Mouse (Mus musculus): ENCODE measurements at regions not wholly inside any gene's neighbourhood (a gene's known extent, or its start where the extent isn't known, plus 50 kb on each side); places are given as distances from the start of the nearest gene placed in this dataset.

DNA sequence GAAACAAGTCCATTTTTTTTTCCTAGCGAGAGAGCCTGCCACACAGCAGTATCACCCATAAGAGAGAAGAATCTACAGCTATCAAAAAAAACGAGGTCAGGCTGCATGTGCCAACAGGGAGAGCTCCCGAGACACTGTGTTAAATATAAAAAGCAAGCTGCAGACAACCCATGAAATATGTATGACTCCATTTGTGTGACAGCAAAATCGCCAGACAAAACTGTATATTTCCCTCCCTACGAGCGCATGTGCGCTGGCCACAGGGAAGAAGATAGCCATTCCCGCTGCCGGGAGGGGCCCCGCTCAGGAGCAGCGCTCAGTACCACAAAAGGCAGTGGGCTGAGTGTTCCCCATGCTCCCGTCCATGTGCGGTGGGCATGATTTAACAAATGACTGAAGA is 93.3 kb upstream of the A530016L24Rik start:
- DNase-seq = no peak

DNA sequence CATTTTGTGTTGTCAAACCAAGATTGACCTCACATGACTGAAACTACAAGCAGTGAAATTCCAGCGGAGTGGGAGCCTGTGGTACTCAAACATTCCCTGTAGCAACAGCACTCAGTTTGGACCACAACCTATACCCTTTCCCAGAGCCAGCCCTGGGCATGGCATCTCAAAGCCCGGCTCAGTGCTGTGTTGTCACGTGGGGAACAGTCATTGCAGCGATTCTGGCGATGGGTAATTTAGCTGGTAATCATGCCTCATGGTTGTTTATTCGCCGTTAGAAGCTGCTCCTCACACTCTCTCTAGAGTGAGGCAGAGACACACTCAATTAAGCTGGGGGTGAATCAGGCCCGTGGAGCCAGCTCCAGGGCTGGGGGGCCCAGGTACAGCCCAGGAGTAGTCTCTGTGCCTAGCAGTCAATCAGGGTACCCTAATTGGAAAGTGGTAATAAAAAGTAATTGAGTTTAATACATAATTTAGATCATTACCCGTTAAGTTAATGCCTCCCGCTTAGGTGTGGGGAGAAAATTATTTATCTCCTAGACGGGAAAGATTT is 85.5 kb upstream of the A530016L24Rik start:
- DNase-seq = no peak

DNA sequence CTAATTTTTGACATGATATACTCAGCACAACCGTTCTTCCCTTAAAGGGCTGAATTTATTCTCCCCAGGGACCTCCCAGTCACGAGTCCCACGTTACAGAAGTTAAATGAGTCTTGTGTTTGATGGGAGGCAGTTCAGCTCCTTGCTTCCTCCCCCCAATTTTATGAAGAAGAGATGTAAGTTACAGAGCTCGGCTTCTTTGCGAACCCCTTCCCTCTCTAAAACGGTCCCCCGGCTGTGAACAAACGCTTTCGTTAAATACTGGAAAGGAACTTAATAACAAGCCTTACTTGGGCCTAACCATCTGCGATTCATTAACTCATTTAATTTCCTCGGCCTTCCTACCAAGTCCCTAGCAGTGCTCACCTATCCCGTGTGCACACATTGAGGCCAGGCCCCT is 84.9 kb upstream of the A530016L24Rik start:
- DNase-seq = no peak

DNA sequence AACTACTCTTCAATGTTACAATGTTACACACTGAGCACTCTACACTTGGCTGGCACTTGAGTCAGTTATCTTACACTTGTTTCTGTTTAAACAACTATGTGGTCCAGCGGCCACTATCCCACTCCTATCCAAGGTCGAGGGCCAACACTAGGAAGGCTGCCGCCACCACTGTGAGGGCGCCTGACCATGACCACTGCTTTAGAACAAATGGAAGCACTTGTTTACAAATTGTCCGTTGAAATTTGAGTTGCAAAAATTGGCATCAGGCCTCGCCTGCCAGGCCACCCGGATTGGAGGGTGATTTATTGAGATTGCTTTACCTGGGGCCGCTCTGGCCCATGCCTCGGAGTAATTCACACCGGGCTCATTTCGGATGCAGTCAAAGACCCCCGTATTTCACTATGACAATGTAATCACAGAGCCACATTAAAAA is 83.5 kb upstream of the A530016L24Rik start:
- DNase-seq = no peak

DNA sequence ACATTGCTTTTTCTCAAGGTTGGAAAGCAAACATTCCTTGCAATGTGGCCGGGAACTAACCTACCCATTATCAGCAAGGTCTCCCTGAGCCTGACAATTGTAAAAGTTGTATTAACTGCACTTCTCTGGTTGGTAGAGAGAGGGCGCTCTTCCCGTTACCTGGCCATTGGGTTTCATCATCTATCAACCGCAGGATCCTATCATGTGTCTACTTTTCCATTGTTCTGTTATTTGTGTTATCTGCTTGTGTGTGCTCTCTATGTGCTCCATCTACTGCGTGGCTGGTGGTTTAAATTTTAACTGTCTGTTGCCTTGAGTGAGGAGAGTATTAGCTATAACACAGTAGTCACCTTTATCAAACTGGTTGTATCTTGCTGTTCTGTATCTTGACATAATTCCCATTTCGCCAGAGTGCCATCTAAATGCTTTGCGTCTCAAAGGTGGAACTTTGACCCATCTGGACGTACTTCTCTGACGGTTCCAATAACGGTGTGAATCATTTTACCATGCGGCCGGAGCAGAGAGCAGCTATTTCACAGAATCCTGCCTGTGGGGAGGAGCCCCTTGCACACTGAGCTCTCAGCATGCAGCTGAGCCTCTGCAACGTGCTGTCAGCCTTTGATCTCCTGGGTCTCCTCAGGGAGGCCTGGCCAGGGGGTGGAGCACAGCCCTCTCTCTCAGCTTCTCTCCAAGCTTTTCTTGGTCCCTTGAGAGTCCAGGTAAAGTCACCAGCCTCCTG is 77.5 kb upstream of the A530016L24Rik start:
- no peak for DNase-seq

DNA sequence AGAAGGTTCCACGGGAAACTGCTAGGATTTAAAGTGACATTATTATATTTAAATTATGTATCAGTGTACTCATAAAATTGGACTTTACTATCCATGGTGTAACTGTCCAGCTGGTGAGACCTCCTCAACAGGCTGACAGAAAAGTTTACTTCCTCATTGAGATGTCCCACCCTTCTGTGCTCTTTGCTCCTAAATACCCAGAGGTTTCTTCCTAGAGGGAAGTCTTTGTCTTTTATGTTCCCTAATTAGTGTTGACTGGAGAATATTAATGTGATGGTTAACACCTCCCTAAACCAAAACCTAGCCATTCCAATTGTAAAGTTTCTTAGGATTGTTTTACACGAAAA is 76.9 kb upstream of the A530016L24Rik start:
- DNase-seq = no peak

DNA sequence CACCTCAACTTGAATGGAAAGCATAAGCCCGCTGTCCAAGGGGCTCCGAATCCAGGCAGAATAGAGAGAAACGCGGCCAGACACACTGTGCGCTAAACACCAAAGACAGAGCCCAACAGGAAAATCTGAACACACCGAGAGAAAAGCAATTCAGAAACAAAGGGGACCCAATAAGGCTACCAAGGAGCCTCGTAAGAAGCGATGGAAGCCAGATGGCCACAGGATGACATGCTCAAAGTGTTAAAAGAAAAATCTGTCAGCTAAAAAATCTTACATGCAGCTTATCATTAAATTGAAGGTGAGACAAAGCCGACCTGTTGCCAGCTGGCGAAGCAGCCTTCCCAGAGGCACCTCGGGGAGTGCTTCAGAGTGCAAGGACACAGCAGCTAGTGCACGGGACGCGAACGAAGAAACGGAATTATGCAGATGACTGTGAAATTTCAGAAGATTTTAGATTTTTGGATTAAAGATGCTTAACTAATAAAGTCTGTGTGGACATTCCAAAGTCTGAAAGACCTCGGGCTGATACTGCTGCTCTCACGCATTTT is 73.2 kb upstream of the A530016L24Rik start:
- DNase-seq = no peak

DNA sequence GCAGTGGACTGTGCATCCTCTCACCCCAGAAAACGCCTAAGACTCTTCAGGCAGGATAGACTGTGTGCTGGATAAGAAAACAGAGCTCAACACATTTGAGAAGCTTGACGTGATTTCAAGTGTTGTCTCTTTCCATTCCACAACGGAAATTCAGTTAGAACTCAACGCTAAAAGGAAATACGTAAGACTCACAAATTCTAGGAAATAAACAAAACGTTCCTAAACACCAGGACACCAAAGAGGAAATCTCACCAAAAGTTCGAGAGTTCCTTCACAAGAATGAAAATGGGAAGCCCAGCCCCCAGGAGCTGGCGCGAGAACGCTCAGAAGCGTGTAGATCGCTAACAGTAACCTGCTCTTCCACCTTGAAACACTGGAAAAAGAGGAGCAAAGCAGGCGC is 72.7 kb upstream of the A530016L24Rik start:
- DNase-seq = no peak

DNA sequence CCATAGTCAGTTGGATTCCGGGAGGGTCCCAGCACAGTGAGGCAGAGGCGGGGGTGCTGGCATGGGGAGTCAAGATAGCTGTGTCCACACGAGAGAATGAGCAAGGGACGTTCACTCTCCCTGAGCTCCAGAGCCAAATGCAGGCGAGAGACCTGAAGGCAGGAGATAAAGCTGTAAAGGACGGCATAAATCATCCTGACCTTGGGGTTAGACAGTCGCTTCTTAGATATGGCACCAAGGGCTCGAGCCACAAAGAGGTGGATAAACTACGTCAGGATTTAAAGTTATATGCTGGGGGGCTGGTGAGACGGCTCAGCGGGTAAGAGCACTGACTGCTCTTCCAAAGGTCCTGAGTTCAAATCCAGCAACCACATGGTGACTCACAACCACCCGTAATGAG is 70.6 kb upstream of the A530016L24Rik start:
- no peak for DNase-seq

DNA sequence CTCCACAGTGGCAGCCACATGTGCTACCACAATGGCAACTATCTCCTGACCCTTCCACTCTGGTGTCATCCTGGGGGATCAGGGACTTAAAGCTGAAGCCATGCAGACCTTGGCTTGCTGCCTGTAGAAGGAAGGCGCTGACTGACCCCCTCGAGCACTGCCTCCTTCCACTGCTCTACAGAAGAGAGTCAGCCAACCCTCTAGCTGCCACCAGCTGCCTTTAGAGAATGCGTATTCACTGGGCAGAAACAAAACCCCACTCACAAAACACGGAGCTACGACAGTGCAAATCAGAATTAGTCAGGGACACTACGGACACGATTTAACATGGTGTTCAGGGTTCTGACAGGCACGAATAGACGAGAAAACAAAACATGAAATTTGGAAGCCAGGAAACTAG is 67.1 kb upstream of the A530016L24Rik start:
- no peak for DNase-seq

DNA sequence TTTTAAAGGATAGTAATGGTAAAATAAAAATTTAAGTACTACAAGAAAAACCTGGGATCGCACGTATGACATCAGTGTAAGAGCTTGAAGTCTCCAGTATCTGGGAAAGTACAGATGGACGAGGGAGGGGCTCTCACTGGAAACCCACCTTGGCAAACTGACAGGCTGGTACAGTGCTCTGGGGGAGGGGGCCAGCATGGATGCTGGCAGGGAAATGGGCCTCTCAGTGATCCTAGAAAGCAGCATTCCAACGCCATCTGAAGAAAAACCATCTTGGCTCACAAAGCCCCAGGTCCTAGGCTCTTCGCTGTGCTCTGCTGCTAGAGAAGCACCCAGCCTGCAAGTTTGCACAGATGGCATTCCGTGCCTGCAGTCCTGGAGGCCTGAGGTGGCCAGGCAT is 65.1 kb upstream of the A530016L24Rik start:
- DNase-seq = no peak

DNA sequence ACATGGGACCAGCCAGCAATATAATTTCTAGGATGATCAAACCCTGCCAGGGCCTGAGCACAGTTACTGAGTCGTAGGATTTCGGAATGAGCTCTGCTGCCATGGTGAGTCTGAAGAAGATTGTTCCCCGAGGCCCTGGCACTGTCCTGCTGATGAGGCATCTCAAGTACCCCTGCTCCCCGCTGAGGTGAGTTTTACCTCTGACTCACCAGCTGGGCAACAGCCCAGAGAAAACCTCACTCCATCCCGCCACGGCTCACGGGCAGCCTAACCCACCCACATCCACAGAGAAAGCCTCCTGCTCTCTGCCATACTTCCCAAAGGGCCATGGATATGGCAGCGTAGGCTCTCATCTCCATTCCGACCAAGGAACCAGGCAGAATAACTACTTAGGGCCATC is 62.6 kb upstream of the A530016L24Rik start:
- DNase-seq = no peak

DNA sequence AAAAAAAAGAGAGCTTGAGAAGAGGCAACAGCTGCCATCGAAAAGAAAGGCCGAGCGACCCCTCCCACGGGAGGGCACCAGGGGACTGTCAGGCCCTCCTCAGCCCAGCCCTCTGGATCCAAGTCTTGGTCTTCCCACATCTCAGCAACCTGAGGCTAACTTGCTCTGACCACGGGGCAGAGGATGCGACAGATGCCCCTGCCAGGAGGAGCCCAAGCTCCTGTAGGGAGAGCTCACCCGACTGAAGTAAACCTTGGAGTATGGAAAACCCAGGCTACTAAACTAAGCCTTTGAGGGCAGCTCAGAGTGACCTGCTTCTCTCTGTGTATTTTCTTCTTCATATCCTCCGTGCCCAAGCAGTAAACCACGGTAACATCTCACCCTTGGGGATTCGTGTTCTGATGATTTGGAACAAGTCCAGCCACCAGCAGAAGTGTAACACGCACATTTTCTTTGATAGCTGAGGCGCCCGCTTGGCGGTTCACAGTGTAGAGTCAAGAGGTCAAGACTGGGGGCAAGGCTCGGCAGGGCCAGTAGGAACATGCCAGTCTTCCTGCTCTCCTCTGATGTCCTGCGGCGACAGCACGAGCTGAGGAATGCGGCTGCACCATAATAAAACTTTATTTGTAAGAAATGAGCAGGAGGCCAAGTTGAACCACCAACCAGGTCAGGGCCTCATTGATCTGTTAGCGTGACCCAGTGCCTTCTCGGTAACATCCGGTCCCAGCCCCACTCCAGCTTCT is 59.0 kb upstream of the A530016L24Rik start:
- DNase-seq = no peak

DNA sequence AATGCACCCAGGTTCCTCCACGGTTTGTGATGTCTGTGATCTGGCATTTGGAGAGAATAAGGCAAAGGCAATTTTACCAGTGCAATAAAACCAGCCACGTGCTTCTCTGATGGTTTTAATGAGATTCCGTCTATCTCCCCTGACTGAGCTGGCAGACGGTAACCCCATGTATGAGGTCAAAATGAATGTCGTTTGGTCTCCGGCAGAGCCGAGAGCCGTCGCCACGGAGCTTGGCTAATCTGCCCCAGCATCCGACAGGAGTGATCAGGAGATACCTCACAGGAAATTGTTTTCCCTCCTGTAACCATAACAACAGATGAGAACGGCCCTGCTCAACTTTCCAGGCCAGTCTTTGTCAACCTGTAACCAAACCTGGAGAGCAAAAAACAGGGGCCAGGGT is 55.9 kb upstream of the A530016L24Rik start:
- DNase-seq = no peak

DNA sequence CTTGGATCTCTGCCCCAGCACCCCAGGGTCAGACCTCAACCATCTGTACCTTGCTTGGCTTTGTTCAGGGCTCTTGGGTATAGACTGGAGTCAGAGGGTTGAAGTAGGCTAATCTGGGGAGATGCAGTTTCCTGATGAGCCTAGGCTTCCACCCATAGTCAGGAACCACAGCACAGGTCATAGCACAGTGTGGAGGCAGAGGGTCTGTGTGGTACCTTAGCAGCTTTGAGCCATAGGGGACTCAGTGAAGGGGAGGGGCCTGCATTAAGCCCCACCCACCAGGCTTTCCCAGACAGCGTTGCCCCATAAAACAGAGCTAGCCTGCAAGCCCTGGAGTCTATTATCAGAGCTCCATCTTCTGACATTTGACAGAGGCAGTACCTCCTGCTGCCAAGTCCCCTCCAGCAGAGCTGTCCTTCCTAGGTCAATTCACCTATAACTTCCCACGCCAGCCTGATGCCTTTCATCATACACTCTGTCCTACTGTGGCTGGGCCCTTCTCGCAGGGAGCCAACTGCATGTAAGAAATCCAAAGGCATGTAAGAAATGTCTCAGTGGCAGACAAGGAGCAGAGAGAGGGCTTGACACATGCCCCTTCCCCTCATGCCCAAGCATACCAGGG is 54.5 kb upstream of the A530016L24Rik start:
- no peak for DNase-seq

DNA sequence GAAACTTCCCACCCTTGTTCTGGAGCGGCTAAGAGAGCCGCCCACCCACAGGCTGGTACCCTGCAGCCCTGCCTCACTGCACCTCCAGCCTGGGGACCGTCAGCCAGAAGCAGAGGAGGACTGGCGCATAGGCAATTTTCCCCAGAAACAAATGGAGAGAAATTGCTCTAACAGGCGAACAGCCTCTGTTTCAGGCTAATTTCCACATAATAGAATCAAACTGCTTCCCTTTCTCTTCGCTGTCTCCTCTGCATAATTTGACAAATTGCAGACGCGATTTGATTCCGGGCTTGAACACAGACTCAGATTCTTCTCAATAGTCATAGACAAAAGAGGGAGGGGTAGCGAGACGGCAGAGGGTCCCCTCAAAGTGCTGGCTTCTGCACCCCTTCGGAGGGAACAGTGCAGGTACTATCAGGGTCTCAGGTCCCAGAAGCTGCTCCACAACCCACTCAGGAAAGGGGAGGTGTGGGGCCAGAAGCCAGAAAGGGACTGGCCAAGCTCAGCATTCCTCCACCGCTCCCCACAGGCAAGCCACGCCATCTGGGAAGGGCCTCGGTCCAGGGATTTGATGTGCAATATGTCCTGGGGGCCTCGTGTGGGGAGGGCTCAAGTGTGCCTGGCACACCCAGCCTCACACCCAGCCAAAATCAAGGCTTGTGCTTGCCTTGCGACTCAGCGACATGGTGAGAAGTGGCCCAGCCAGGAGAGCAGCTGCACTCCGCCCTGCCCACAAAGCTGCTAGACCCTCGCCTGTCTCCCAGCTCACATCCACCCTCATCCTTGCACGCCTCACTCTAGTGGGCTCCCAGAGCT is 53.7 kb upstream of the A530016L24Rik start:
- DNase-seq = peak; percentile 92

DNA sequence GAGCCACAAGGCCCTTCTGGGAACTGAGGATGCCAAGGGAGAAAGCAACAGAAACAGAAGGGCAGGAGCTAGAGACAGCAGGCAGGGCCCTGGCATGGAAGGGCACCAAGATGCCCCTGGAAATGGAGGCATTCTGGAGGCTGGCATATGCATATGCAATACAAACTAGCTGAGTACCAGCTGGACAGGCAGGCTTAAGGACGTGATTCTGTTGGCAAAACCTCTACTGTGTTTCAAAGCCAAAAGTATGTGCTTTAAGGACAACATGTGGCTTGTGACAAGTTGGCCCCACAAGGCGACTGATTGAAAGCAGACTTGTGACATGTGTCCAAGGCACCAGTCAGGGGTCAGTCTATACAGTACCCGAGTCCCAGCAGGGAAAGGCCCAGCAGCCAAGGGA is 52.2 kb upstream of the A530016L24Rik start:
- DNase-seq = no peak

DNA sequence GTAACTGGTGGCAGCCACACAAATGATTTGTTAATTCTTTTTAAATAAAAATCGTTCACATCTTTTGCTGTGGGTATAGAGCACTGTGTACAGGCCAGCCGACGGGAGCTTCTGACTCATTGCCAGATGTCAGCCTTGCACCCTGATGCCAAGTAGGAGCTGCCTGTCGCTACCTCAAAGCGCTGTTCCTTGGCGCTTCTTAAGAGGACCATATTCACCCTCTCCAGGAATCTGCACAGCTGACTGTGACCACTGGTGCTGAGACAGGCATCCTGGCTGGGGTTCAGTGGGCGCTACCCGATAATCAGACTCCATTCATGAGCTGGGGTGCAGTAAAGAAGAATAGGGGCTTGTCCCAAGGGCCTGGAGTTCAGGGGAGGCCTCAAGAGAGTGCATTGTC is 51.0 kb upstream of the A530016L24Rik start:
- DNase-seq = no peak
